Mouse (Mus musculus): Measurements from ENCODE around the gene Lypd3.

DNA sequence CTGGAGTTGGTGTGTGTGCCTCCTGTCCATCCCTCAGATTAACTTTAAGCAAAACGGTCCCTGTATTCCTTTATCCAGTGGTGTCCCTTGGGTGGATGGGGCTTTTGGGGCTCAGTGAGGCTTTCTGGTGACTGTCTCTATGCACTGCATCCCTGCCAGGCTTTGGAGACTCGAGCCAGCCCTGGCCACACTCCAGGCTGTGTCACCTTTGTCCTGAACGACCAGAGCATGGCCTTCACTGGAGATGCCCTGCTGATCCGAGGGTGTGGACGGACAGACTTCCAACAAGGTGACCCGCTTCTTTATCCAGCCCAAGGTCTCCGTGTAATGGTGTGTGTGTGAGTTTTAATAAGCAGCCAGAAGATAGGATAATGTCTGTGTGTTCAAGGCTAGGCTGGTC, 30.3 kb upstream of the Lypd3 start:
- no peak for TF ChIP-seq POLR2A (IDR thresholded peaks at IDR 0.05; ENCODE audit: low read depth, low read length)
- no peak for TF ChIP-seq CTCF (IDR thresholded peaks at IDR 0.05; ENCODE audit: extremely low read depth, insufficient read depth, insufficient read length, insufficient replicate concordance)

Measured in spleen, adult 2 months (tissue).